Mouse (Mus musculus) limb, embryonic 13.5 days (tissue): Measurements from ENCODE around the gene P4htm. TPM values are rescaled to one million over a fixed set of nuclear protein-coding genes. Genes with fewer than 3 reads are reported as not detected.

Source experiments
- microRNA counts: library from miRNA; unstranded; fragments of <30 nt; microRNA quantifications from one replicate; lab custom pipeline; 2016
- microRNA-seq: library from miRNA; unstranded; fragments of <30 nt; microRNA quantifications from one replicate; pipeline ENCODE4, GENCODE M21; 2016
- polyA plus RNA-seq: library from polyadenylated mRNA; unstranded; fragments of >200 nt; fragmentation: Nextera tagmentation; extraction: Ambion mirVana; gene quantifications from 2 replicates; pipeline ENCODE4 v1.2.1, GENCODE M21; 2015

P4htm gene
- polyA plus RNA-seq, 1 experiment from 2014 or later: 11.7 TPM

MicroRNA genes within 50 kb of the gene (microRNA counts, 519-probe panel; counts per million panel counts)
- microRNA mmu-miR-191 (lab: Ali Mortazavi, UCI) (3,328 counts per million, percentile 57 among the panel's probes with 10 or more counts), microRNA mmu-miR-425 (lab: Ali Mortazavi, UCI) (3,031 counts per million, percentile 51 among the panel's probes with 10 or more counts)

Small RNA genes within 50 kb of the gene (microRNA-seq; reads per million reads assigned to microRNA genes)
- gene Gm24083: not detected
- gene Mir191: not detected
- 1,069 reads per million, percentile 76 among the genes with 10 or more reads in this experiment for gene Mir425

Other genes with a start within 250 kb of the P4htm start
- gene Usp4, start 249.8 kb downstream of the P4htm start, polyA plus RNA-seq: 115 and 116 TPM in 2 replicates
- 0.52 and 0.99 TPM in 2 replicates for gene 1700102P08Rik, start 204.9 kb downstream of the P4htm start, polyA plus RNA-seq
- gene Ccdc36, start 169.2 kb downstream of the P4htm start, polyA plus RNA-seq: 1.6 and 2.0 TPM in 2 replicates
- gene BC048562, start 161.2 kb downstream of the P4htm start, polyA plus RNA-seq: not detected in 2 replicates
- gene Ccdc71, start 137.1 kb downstream of the P4htm start, polyA plus RNA-seq: 57.7 and 59.7 TPM in 2 replicates
- 37.8 and 38.9 TPM in 2 replicates for gene Klhdc8b, start 136.1 kb downstream of the P4htm start, polyA plus RNA-seq
- gene Lamb2, start 117.9 kb downstream of the P4htm start, polyA plus RNA-seq: 47.1 and 62.6 TPM in 2 replicates
- gene Usp19, start 107.1 kb downstream of the P4htm start, polyA plus RNA-seq: 68.3 and 75.9 TPM in 2 replicates
- 108 and 111 TPM in 2 replicates for gene Qars, start 90.0 kb downstream of the P4htm start, polyA plus RNA-seq
- gene Qrich1, start 80.9 kb downstream of the P4htm start, polyA plus RNA-seq: 134 and 137 TPM in 2 replicates
- 188 and 190 TPM in 2 replicates for gene Impdh2, start 37.4 kb downstream of the P4htm start, polyA plus RNA-seq
- gene Ndufaf3, start 30.2 kb downstream of the P4htm start, polyA plus RNA-seq: 41.2 and 45.6 TPM in 2 replicates
- gene Dalrd3, start 27.8 kb downstream of the P4htm start, polyA plus RNA-seq: 175 and 192 TPM in 2 replicates
- gene Wdr6, start 18.9 kb downstream of the P4htm start, polyA plus RNA-seq: 167 and 168 TPM in 2 replicates
- 55.0 and 59.7 TPM in 2 replicates for gene Arih2, start 51.7 kb upstream of the P4htm start, polyA plus RNA-seq
- gene Slc25a20, start 64.4 kb upstream of the P4htm start, polyA plus RNA-seq: 45.7 and 50.4 TPM in 2 replicates
- gene Prkar2a, start 91.6 kb upstream of the P4htm start, polyA plus RNA-seq: 26.2 and 31.3 TPM in 2 replicates
- 149 and 152 TPM in 2 replicates for gene Ip6k2, start 186.1 kb upstream of the P4htm start, polyA plus RNA-seq
- gene Nckipsd, start 210.7 kb upstream of the P4htm start, polyA plus RNA-seq: 17.2 and 22.5 TPM in 2 replicates
- 0.09 and 0.13 TPM in 2 replicates for gene Celsr3, start 228.7 kb upstream of the P4htm start, polyA plus RNA-seq